ENCODE assay signal across 16 mouse cellular contexts in the genomic region with DNA sequence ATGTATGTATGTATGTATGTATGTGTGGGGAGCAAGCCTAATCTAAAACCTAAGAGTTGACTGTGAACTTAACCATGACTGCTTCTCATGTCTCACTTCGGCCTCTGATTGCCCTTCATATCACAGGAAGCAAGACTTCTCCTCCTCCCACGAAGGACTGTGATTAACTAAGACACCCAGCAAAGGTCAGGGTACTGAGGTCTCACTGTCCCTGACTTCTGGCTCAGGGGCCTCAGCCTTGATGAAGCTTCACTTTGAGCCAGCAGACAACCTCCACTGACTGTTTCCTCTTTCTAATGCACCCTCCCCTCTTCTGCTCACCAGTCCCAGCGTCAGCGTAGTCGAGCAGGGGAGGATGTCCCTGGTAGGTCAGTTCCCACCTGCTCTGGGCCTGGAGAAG.
"Had no signal": no experiment of that assay in that cellular context is flagged by ENCODE, and none has a peak within 500 bp of the region (broad histone marks: within the 10 kb centered on the region; RNA-seq: fewer than 3 reads in every experiment).

No protein-coding gene starts in this region.

- DNase-seq: liver, postnatal 0 days; lung, adult 2 months; lung, postnatal 14 days; lung, postnatal 36 days; right cerebral cortex, postnatal 14 days; thymus, adult 2 months; thymus, postnatal 25 days; thymus, postnatal 4 days had no signal

- H3K4me1 ChIP-seq: lung, embryonic 15.5 days; midbrain, embryonic 13.5 days; midbrain, embryonic 15.5 days; neural tube, embryonic 12.5 days had no signal

- H3K4me2 ChIP-seq: lung, embryonic 15.5 days; midbrain, embryonic 11.5 days; midbrain, embryonic 13.5 days; midbrain, embryonic 15.5 days; neural tube, embryonic 12.5 days had no signal

- ATAC-seq: liver, postnatal 0 days; lung, postnatal 0 days; midbrain, embryonic 13.5 days; midbrain, embryonic 15.5 days had no signal

- H3K27me3 ChIP-seq: lung, embryonic 15.5 days; megakaryocyte, embryonic 14.5 days; midbrain, embryonic 13.5 days; midbrain, embryonic 15.5 days; neural tube, embryonic 12.5 days had no signal

- H3K9ac ChIP-seq: liver, postnatal 0 days; lung, embryonic 15.5 days; midbrain, embryonic 13.5 days; midbrain, embryonic 15.5 days; neural tube, embryonic 12.5 days had no signal

- H3K9me3 ChIP-seq: lung, embryonic 15.5 days; megakaryocyte, embryonic 14.5 days; midbrain, embryonic 13.5 days; midbrain, embryonic 15.5 days; neural tube, embryonic 12.5 days had no signal

- H3K27ac ChIP-seq: lung, embryonic 15.5 days; macrophage; midbrain, embryonic 13.5 days; midbrain, embryonic 15.5 days; neural tube, embryonic 12.5 days had no signal

- H3K4me3 ChIP-seq: lung, embryonic 15.5 days; megakaryocyte, embryonic 14.5 days; midbrain, embryonic 13.5 days; midbrain, embryonic 15.5 days; neural tube, embryonic 12.5 days had no signal
